Mouse (Mus musculus): ENCODE results near the gene Grm5.

- no peak for TF ChIP-seq CTCF (IDR thresholded peaks at IDR 0.05; ENCODE audit: low read depth)
- no peak for TF ChIP-seq EP300 (IDR thresholded peaks at IDR 0.05; ENCODE audit: low read depth)
Measured at GRCm38 (mm10) chr7:87761945-87762344, 178.0 kb downstream of the Grm5 start.
